Mouse (Mus musculus) limb, embryonic 13.5 days (tissue): ENCODE measurements around the gene Pkn1. TPM values are rescaled to one million over a fixed set of nuclear protein-coding genes. Genes with fewer than 3 reads are reported as not detected.

ENCODE experiments used
- ATAC-seq: fragments of 200-750 bp; cut with Nextera tagmentation; 2 replicates; pipeline ENCODE4 v1.8.0; 2017; ENCODE audit warnings: low read depth, moderate number of reproducible peaks, moderate TSS enrichment; ENCODE audit not compliant: low FRiP score
- H3K27ac ChIP-seq: fragments of 300-500 bp; sonication (generic); 2 replicates; pipeline ENCODE4 v1.5.1; 2015; ENCODE audit warnings: inconsistent platforms, mild to moderate bottlenecking, moderate library complexity
- H3K27me3 ChIP-seq: fragments of 300-500 bp; sonication (generic); 2 replicates; pipeline ENCODE4 v1.6.1; 2015; ENCODE audit warnings: mild to moderate bottlenecking, inconsistent platforms
- H3K36me3 ChIP-seq: fragments of 300-500 bp; sonication (generic); 2 replicates; pipeline ENCODE4 v1.6.1; 2015; ENCODE audit warnings: inconsistent platforms, mild to moderate bottlenecking, moderate library complexity
- H3K4me1 ChIP-seq: fragments of 300-500 bp; sonication (generic); 2 replicates; pipeline ENCODE4 v1.6.1; 2015; ENCODE audit warnings: inconsistent platforms
- H3K4me2 ChIP-seq: fragments of 300-500 bp; sonication (generic); replicated peaks from 2 replicates; pipeline ENCODE4 v1.6.1; 2015; ENCODE audit warnings: inconsistent platforms, mild to moderate bottlenecking, moderate library complexity
- H3K4me3 ChIP-seq: fragments of 300-500 bp; sonication (generic); 2 replicates; pipeline ENCODE4 v1.5.1; 2015; ENCODE audit warnings: moderate library complexity, mild to moderate bottlenecking, inconsistent platforms
- H3K9ac ChIP-seq: fragments of 300-500 bp; sonication (generic); 2 replicates; pipeline ENCODE4 v1.6.1; 2015; ENCODE audit warnings: mild to moderate bottlenecking, inconsistent platforms
- H3K9me3 ChIP-seq: fragments of 300-500 bp; sonication (generic); 2 replicates; pipeline ENCODE4 v1.6.1; 2016; ENCODE audit warnings: inconsistent platforms
- WGBS: fragments of 180-500 bp; shearing (Covaris S2); methylation state at CpG from one replicate; pipeline ENCODE4 v1.1.7; 2015; 5-methylcytosine and 5-hydroxymethylcytosine counted together
- polyA plus RNA-seq: library from polyadenylated mRNA; unstranded; fragments of >200 nt; fragmentation: Nextera tagmentation; extraction: Ambion mirVana; gene quantifications from 2 replicates; pipeline ENCODE4 v1.2.1, GENCODE M21; 2015

Pkn1 gene
- polyA plus RNA-seq, 1 experiment from 2014 or later: 29.8 TPM

DNA sequence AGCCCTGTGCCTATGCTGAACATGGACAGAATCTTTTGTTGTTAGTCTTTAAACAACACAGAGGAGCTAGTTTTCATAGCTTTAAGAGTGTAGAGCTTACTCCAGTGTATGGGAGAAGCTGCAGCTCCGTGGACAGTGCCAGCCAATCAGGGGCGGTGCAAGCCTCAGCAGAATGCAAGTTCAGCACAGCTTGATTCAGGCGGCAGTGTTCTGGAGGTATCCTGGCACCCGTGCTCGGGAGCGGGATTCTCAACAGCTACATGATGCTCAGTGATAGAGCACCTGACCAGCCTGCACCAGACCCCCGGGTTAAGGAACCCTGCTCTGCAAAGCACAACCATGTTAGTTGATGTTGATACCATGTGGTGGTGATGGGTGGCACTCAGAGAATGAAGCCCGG, 38.4 kb downstream of the Pkn1 start:
- 0 out of 2 replicates have a peak, but pooled peaks have one; percentile 2 for ATAC-seq
- Histone ChIP-seq H3K4me1 (peaks cover 48% of the 10 kb centered on the region), H3K27ac (peak overlapping the region; percentile 33; the same call in 1 of the 2 replicates), H3K9ac (peak overlapping the region; percentile 55), H3K27me3 (no peaks in the 10 kb centered on the region), H3K4me2 (peak overlapping the region; percentile 51), H3K36me3 (peaks cover 29% of the 10 kb centered on the region), H3K4me3 (no peak overlapping the region; the same call in 1 of the 2 replicates), H3K9me3 (no peaks in the 10 kb centered on the region)
- 10% methylated on average over 8 of the region's 8 CpGs for WGBS

DNA sequence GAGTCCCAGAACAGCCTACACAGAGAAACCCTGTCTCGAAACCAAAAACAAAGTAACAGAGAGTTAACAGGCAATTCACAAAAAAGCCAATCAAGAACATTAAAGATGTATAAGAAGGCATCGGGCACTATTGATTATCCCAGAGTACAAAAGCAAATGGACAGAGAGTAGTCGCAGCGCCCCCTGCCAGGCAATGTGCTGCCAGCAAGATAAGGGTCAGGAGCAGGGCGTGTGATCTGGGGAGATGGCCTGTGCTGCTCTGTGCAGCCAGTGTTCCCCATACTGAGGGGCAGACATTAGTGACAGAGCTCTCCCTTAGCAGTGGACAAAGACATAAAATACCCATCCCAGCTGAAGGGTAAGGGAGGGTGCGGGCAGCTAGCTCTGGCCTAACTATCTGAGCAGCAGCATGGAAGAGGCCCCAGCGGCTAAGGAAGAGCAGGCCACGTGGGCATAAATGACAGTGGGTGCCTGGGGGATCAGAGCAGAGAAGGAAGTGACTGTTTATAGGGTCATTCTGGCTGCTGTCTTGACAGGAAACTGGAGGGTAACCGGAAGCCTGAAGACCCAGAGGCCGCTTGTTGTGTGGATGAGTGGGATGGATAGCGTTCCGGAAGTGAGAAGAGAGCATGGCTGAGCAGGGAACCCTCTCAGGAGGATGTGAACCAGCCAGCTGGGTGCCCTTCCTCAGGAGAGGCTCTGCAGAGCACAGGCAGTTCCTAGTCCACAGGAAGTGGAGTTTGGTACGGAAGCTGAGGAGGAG, 42.3 kb downstream of the Pkn1 start:
- Histone ChIP-seq H3K4me1 (peaks cover 34% of the 10 kb centered on the region), H3K4me3 (no peak overlapping the region), H3K27me3 (no peaks in the 10 kb centered on the region), H3K27ac (no peak overlapping the region; the same call in 1 of the 2 replicates), H3K9me3 (no peaks in the 10 kb centered on the region), H3K4me2 (no peak overlapping the region), H3K36me3 (peaks cover 21% of the 10 kb centered on the region), H3K9ac (no peak overlapping the region)
- 83% methylated on average over 13 of the region's 13 CpGs for WGBS
- no peak for ATAC-seq

DNA sequence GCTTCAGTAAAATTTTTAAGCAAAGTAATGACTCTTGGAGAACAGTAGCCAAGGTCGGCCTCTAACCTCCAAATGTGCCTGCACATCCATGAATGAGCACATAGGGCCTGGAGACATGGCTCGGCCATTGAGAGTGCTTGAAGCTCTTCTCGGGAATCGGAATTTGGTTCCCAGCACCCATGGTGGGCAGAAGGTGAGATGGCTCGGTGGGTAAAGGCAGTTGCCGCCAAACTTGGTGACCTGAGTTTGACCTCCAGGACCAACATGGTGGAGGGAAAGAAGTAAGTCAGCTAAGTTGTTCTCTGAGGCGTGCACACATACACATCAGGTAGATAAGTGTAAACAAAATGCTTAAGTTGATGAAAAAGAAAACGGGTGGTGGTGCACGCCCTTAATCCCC, 42.9 kb downstream of the Pkn1 start:
- H3K9ac ChIP-seq: no peak overlapping the region
- no peak overlapping the region for H3K4me2 ChIP-seq
- no peaks in the 10 kb centered on the region for H3K27me3 ChIP-seq
- no peaks in the 10 kb centered on the region for H3K9me3 ChIP-seq
- H3K4me1 ChIP-seq: peaks cover 28% of the 10 kb centered on the region
- no peak overlapping the region for H3K27ac ChIP-seq
- ATAC-seq: no peak
- H3K36me3 ChIP-seq: peaks cover 21% of the 10 kb centered on the region
- H3K4me3 ChIP-seq: no peak overlapping the region
- WGBS: 91% methylated on average over 9 of the region's 9 CpGs

DNA sequence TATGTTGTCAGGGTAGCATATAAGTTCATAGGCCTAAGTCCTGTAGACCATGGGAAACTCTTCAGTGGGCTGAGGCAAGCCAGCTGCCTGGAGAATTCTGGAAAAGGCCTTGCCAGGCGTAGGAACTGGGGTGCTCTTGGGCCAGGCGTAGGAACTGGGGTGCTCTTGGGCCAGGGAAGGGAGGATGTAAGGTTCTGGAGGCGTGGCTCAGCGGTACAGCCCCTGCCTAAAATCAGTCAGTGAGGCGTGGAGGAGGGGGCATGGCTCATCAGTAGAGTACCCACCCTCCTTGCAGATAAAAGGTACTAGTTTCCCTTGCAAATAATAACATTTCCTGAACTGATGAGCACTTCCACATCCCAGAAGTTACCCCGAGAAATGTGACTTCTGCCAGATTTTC, 44.3 kb downstream of the Pkn1 start:
- WGBS: 93% methylated on average over 6 of the region's 6 CpGs
- H3K9me3 ChIP-seq: no peaks in the 10 kb centered on the region
- H3K36me3 ChIP-seq: peaks cover 21% of the 10 kb centered on the region
- no peaks in the 10 kb centered on the region for H3K27me3 ChIP-seq
- H3K4me3 ChIP-seq: no peak overlapping the region
- peaks cover 15% of the 10 kb centered on the region for H3K4me1 ChIP-seq
- no peak overlapping the region for H3K9ac ChIP-seq
- no peak for ATAC-seq
- no peak overlapping the region for H3K4me2 ChIP-seq
- H3K27ac ChIP-seq: no peak overlapping the region

DNA sequence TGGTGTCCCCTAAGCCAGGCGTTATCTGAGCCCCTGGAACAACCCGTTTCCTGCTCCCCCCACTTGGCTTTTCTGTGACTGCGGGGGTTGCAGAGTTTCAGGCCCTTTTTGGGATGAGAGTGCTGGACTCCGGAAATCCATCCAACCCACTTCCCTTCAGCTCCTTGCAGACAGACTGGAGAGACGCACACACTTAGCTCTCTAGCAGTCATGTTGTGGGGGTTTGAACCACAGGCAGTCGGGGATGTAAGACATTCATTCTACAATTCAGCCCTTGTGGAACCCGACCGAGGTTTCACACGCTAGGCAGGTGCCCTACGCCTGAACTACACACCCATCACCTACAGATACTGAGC, 45.3 kb downstream of the Pkn1 start:
- 42% methylated on average over 10 of the region's 10 CpGs for WGBS
- Histone ChIP-seq H3K27ac (peak overlapping the region; percentile 70), H3K9ac (peak overlapping the region; percentile 86), H3K4me3 (peak overlapping the region; percentile 86), H3K9me3 (no peaks in the 10 kb centered on the region), H3K4me2 (peak overlapping the region; percentile 94), H3K36me3 (peaks cover 19% of the 10 kb centered on the region), H3K4me1 (peaks cover 13% of the 10 kb centered on the region), H3K27me3 (no peaks in the 10 kb centered on the region)
- no peak for ATAC-seq

DNA sequence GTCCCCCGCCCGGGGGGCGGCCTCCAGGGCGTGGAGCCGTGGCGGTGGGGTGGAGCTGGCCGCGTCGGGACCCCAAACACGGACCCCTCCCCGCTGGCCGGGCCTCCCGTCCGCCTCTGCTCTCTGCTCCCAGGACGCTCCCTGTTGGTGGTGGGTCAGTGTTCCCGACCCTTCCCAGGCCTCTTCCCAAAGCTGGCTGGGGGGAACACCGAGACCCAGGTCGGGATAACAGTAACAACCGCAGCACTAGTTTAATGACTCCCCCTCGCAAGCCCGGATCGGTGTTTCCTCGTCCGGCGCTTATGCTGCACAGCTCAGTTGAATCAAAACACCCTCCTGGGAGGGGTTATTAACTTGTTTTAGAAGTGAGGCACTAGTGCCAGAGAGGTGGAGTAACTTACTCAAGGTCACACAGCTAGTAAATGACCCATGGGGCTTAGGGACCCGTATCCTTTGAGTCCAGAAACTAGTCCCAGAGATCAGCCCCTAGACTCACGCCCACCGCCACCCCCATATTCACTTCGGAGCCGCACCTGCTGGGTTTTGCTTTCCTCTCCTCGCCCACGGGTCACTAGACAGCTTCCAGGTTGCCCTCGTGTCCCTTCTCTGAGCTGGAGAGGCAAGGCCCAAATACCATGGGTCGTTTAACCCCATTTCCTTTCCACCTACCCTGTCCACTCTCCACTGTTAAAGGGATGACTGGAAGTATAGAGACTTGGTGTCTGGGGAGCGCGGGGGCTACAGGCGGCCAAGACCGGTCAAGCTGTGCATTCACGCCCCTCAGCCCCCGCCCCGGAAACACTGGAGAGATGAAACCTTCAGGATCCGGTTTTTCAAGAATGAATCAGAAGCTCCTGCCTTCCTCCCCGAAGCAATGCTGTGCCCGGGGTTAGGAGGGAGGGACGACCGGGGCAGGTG, 46.0 kb downstream of the Pkn1 start:
- peaks cover 16% of the 10 kb centered on the region for H3K36me3 ChIP-seq
- peak overlapping the region; percentile 70 for H3K27ac ChIP-seq
- peak overlapping the region; percentile 86 for H3K9ac ChIP-seq
- ATAC-seq: peak; percentile 37; the same call in 1 of the 2 replicates
- peak overlapping the region; percentile 86 for H3K4me3 ChIP-seq
- no peaks in the 10 kb centered on the region for H3K27me3 ChIP-seq
- peak overlapping the region; percentile 94 for H3K4me2 ChIP-seq
- H3K4me1 ChIP-seq: peaks cover 13% of the 10 kb centered on the region
- under 1% methylated on average over 40 of the region's 46 CpGs for WGBS
- no peaks in the 10 kb centered on the region for H3K9me3 ChIP-seq

GRCm38 (mm10) chr8:83652030-83652743, 46.8 kb downstream of the Pkn1 start, which contains the start of gene Gipc1:
Gene Gipc1, plus strand, starts transcription at chr8:83652677.
- no peaks in the 10 kb centered on the region for H3K9me3 ChIP-seq
- WGBS: 7% methylated on average over 43 of the region's 50 CpGs
- H3K9ac ChIP-seq: peak within 1 kb of the TSS; percentile 86
- ATAC-seq: peak; percentile 98
- H3K4me1 ChIP-seq: peaks cover 13% of the 10 kb centered on the region
- peak within 1 kb of the TSS; percentile 94 for H3K4me2 ChIP-seq
- H3K27me3 ChIP-seq: no peaks in the 10 kb centered on the region
- H3K27ac ChIP-seq: peak within 1 kb of the TSS; percentile 76
- H3K36me3 ChIP-seq: peaks cover 10% of the 10 kb centered on the region
- peak within 1 kb of the TSS; percentile 86 for H3K4me3 ChIP-seq

- H3K36me3 ChIP-seq: no peaks in the 10 kb centered on the region
- no peak overlapping the region for H3K9ac ChIP-seq
- H3K4me2 ChIP-seq: no peak overlapping the region
- no peak for ATAC-seq
- no peak overlapping the region for H3K4me3 ChIP-seq
- H3K27ac ChIP-seq: no peak overlapping the region
- H3K9me3 ChIP-seq: no peaks in the 10 kb centered on the region
- WGBS: 92% methylated on average over 6 of the region's 6 CpGs
- H3K4me1 ChIP-seq: peaks cover 18% of the 10 kb centered on the region
- no peaks in the 10 kb centered on the region for H3K27me3 ChIP-seq
Observed at GRCm38 (mm10) chr8:83649699-83650098, 49.3 kb downstream of the Pkn1 start.

GRCm38 (mm10) chr8:83648031-83648430, 50.9 kb downstream of the Pkn1 start:
- no peak for ATAC-seq
- Histone ChIP-seq H3K27ac (no peak overlapping the region), H3K36me3 (no peaks in the 10 kb centered on the region), H3K4me1 (peaks cover 8% of the 10 kb centered on the region; the same call in 1 of the 2 replicates), H3K27me3 (no peaks in the 10 kb centered on the region), H3K4me2 (no peak overlapping the region), H3K9me3 (no peaks in the 10 kb centered on the region), H3K4me3 (no peak overlapping the region), H3K9ac (no peak overlapping the region)
- WGBS: 96% methylated on average over 4 of the region's 4 CpGs

- Histone ChIP-seq H3K9ac (no peak overlapping the region), H3K4me2 (no peak overlapping the region), H3K9me3 (no peaks in the 10 kb centered on the region), H3K4me1 (peaks cover 7% of the 10 kb centered on the region; the same call in 1 of the 2 replicates), H3K36me3 (no peaks in the 10 kb centered on the region), H3K4me3 (no peak overlapping the region), H3K27me3 (no peaks in the 10 kb centered on the region), H3K27ac (no peak overlapping the region)
- WGBS: 94% methylated on average over 11 of the region's 11 CpGs
- no peak for ATAC-seq
Observed at GRCm38 (mm10) chr8:83647511-83647910, 51.5 kb downstream of the Pkn1 start.

GRCm38 (mm10) chr8:83639649-83640048, 59.3 kb downstream of the Pkn1 start:
- Histone ChIP-seq H3K9ac (no peak overlapping the region), H3K4me2 (no peak overlapping the region), H3K4me3 (no peak overlapping the region), H3K9me3 (peaks cover 6% of the 10 kb centered on the region; the same call in 1 of the 2 replicates), H3K4me1 (no peaks in the 10 kb centered on the region), H3K36me3 (no peaks in the 10 kb centered on the region), H3K27me3 (no peaks in the 10 kb centered on the region), H3K27ac (no peak overlapping the region)
- WGBS: 73% methylated on average over 5 of the region's 5 CpGs
- no peak for ATAC-seq
